Mouse (Mus musculus) heart, embryonic 11.5 days (tissue): Measurements from ENCODE around the gene Gpr141. TPM values are rescaled to one million over a fixed set of nuclear protein-coding genes. Genes with fewer than 3 reads are reported as not detected.
"Not testable (repeated sequence)": the region's sequence is repeated elsewhere in the genome, so short reads cannot be mapped to it uniquely, and the experiment has no call there.

Source experiments
- ATAC-seq: fragments of 200-750 bp; cut with Nextera tagmentation; replicated peaks from 2 replicates; pipeline ENCODE4 v1.8.0; 2017; ENCODE audit warnings: moderate library complexity; ENCODE audit not compliant: insufficient number of reproducible peaks, low FRiP score, low TSS enrichment
- H3K27ac ChIP-seq: fragments of 300-500 bp; sonication (generic); 2 replicates; pipeline ENCODE4 v1.5.1; 2014; ENCODE audit warnings: mild to moderate bottlenecking, low read depth, low read length
- H3K27me3 ChIP-seq: fragments of 300-500 bp; sonication (generic); 2 replicates; pipeline ENCODE4 v1.6.1; 2014; ENCODE audit warnings: mild to moderate bottlenecking, low read length, mixed read lengths; ENCODE audit not compliant: control insufficient read depth, insufficient read depth
- H3K36me3 ChIP-seq: fragments of 300-500 bp; sonication (generic); 2 replicates; pipeline ENCODE4 v1.6.1; 2014; ENCODE audit warnings: mild to moderate bottlenecking, low read length, moderate library complexity, mixed read lengths; ENCODE audit not compliant: control insufficient read depth, insufficient read depth
- H3K4me1 ChIP-seq: fragments of 300-500 bp; sonication (generic); 2 replicates; pipeline ENCODE4 v1.6.1; 2014; ENCODE audit warnings: low read length; ENCODE audit not compliant: control insufficient read depth, insufficient read depth
- H3K4me2 ChIP-seq: fragments of 300-500 bp; sonication (generic); 2 replicates; pipeline ENCODE4 v1.6.1; 2014; ENCODE audit warnings: mild to moderate bottlenecking, moderate library complexity
- H3K4me3 ChIP-seq: fragments of 300-500 bp; sonication (generic); 2 replicates; pipeline ENCODE4 v1.5.1; 2014; ENCODE audit warnings: low read depth, low read length
- H3K9ac ChIP-seq: fragments of 300-500 bp; sonication (generic); 2 replicates; pipeline ENCODE4 v1.6.1; 2014; ENCODE audit warnings: mild to moderate bottlenecking, low read depth, low read length, moderate library complexity
- H3K9me3 ChIP-seq: fragments of 300-500 bp; sonication (generic); replicated peaks from 2 replicates; pipeline ENCODE4 v1.6.1; 2016; ENCODE audit warnings: low read length; ENCODE audit not compliant: control insufficient read depth
- WGBS: fragments of 180-500 bp; shearing (Covaris S2); extraction: QIAGEN DNeasy Blood & Tissue Kit; methylation state at CpG from one replicate; pipeline ENCODE4 v1.1.7; 2014; ENCODE audit not compliant: insufficient replicate concordance; 5-methylcytosine and 5-hydroxymethylcytosine counted together
- polyA plus RNA-seq: library from polyadenylated mRNA; unstranded; fragments of >200 nt; fragmentation: Nextera tagmentation; extraction: Ambion mirVana; gene quantifications from 2 replicates; pipeline ENCODE4 v1.2.1, GENCODE M21; 2014

The Gpr141 gene
- polyA plus RNA-seq, 1 experiment from 2014 or later: 0.17 TPM

DNA sequence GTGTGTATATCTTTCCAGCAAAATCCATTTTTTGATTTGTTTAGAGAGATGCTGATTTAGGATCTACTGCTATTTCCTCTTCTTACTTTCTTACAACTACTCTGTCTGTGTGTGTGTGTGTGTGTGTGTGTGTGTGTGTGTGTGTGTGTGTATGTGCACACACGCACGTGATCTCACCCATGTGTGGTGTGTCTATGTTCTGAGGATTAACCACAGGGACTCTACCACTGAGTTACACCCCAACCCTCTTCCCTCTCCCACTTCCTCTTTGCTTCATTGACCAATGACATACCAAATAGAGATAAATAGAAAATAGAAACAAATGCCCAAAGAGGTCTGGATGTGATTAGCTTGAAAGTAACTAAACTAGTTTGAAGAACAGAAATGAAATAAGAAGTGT lies 4.0 kb upstream of the Gpr141 start:
- no peaks in the 10 kb centered on the region for H3K9me3 ChIP-seq
- H3K4me3 ChIP-seq: no peak overlapping the region
- no peak for ATAC-seq
- no peak overlapping the region for H3K4me2 ChIP-seq
- no peaks in the 10 kb centered on the region for H3K27me3 ChIP-seq
- H3K36me3 ChIP-seq: no peaks in the 10 kb centered on the region
- no peaks in the 10 kb centered on the region for H3K4me1 ChIP-seq
- no peak overlapping the region for H3K9ac ChIP-seq
- WGBS: 93% methylated on average over 2 of the region's 2 CpGs
- H3K27ac ChIP-seq: no peak overlapping the region

DNA sequence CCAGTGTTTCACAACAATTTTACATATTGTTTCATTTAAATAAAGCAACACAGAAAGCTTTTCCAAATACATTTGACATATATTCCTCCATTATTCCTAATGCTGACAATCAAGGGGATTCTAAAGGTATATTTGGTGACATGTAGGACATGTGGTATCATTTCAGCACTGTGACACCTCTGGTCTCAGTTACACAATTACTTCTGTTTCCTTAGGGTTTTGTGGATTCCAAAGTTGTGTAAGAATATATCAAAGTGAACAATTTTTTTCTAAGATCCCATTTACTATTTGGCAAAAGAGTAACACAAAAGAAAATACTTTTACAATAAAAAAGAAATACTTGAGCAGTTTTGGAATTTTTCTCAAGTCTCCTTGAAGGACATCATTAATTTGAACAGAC lies 2.4 kb downstream of the Gpr141 start:
- ATAC-seq: no peak
- Histone ChIP-seq H3K9ac (no peak overlapping the region), H3K4me3 (no peak overlapping the region), H3K4me1 (no peaks in the 10 kb centered on the region), H3K27me3 (no peaks in the 10 kb centered on the region), H3K36me3 (no peaks in the 10 kb centered on the region), H3K4me2 (no peak overlapping the region), H3K27ac (no peak overlapping the region), H3K9me3 (no peaks in the 10 kb centered on the region)

DNA sequence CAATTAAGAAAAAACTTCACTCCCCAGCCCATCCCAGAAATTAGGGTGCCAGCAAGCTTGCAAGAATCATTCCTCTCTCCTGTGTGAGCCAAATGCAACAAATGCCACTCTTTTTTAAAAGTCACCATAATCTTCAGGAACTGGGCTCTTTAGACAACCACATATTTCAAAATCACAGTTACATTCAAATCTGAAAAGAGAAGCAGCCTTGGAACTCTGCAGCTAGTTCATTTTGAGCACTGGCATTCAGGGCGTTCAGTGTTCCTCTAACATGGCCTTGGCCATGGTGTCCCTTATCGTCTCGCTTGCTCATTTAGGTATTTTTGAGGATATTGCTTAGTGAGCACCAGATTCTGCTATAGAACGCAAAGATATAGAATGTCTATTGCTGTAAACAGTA lies 4.1 kb downstream of the Gpr141 start:
- H3K9me3 ChIP-seq: no peaks in the 10 kb centered on the region
- H3K4me3 ChIP-seq: no peak overlapping the region
- no peaks in the 10 kb centered on the region for H3K27me3 ChIP-seq
- no peak for ATAC-seq
- no peak overlapping the region for H3K4me2 ChIP-seq
- no peak overlapping the region for H3K9ac ChIP-seq
- no peaks in the 10 kb centered on the region for H3K4me1 ChIP-seq
- H3K36me3 ChIP-seq: no peaks in the 10 kb centered on the region
- H3K27ac ChIP-seq: no peak overlapping the region
- 84% methylated on average over 4 of the region's 4 CpGs for WGBS

DNA sequence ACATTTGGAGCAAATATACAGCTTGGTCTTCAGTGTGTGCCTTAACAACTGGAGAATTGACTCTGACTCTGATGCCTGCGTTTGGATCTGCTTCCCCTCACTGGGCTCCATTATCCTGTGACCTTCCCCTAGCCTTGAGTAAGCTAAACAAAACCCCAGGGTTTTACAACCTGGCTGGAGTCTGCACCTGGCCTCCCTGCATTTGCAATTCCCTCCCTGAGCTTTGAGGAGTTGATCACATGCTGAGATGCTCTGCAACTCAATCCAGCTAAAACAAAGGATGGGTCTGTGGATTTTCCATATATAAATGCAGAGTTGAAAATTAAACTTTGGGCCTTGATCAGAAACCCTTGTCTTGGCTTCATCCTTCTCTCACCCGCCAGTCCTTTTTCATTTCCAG lies 4.8 kb downstream of the Gpr141 start:
- no peaks in the 10 kb centered on the region for H3K27me3 ChIP-seq
- WGBS: 48% methylated on average over 2 of the region's 2 CpGs
- no peaks in the 10 kb centered on the region for H3K4me1 ChIP-seq
- no peak overlapping the region for H3K4me2 ChIP-seq
- no peaks in the 10 kb centered on the region for H3K9me3 ChIP-seq
- no peak for ATAC-seq
- no peak overlapping the region for H3K4me3 ChIP-seq
- no peak overlapping the region for H3K27ac ChIP-seq
- no peaks in the 10 kb centered on the region for H3K36me3 ChIP-seq
- H3K9ac ChIP-seq: no peak overlapping the region

DNA sequence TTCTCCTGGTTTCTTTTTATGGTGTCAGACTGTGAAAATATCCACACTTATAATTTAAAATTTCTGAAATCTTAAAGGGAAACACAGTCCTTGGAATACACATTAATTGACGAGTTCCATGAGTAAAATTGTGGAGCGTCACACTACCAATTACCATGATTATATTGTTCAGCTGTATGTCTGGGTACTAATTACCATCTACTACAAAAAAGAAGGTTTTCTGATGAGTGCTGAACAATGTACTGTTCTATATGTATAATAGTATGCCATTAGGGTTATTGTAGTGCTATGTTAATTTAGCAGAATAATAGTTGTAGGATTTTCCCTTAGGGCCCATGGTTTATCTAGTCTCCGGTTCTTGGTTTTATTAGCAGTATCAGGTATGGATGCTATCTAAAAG lies 29.1 kb downstream of the Gpr141 start:
- Histone ChIP-seq H3K27ac (no peak overlapping the region), H3K4me2 (no peak overlapping the region), H3K9me3 (no peaks in the 10 kb centered on the region), H3K36me3 (no peaks in the 10 kb centered on the region), H3K4me1 (no peaks in the 10 kb centered on the region), H3K4me3 (no peak overlapping the region), H3K9ac (no peak overlapping the region), H3K27me3 (no peaks in the 10 kb centered on the region)
- ATAC-seq: no peak
- WGBS: 83% methylated on average over 3 of the region's 3 CpGs

DNA sequence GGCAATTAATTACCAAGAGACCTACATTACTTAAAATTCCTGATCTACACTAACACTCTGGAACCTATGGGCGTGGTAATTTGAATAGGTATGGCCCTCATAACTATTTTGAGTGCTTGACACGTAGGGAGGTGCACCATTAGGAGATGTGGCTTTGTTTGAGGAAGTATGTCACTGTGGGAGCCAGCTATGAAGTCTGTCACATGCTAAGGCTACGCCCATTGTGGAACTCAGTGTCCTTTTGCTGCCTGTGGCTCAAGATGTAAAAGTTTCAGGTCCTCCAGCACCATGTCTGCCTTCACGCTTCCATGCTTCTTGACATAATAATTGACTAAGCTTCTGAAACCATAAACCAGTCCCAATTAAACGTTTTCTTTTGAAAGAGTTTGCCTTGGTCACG lies 29.6 kb downstream of the Gpr141 start:
- Histone ChIP-seq H3K27ac (no peak overlapping the region), H3K4me3 (no peak overlapping the region), H3K27me3 (no peaks in the 10 kb centered on the region), H3K9me3 (no peaks in the 10 kb centered on the region), H3K4me1 (no peaks in the 10 kb centered on the region), H3K36me3 (no peaks in the 10 kb centered on the region), H3K9ac (no peak overlapping the region), H3K4me2 (no peak overlapping the region)
- 67% methylated on average over 6 of the region's 6 CpGs for WGBS
- no peak for ATAC-seq

DNA sequence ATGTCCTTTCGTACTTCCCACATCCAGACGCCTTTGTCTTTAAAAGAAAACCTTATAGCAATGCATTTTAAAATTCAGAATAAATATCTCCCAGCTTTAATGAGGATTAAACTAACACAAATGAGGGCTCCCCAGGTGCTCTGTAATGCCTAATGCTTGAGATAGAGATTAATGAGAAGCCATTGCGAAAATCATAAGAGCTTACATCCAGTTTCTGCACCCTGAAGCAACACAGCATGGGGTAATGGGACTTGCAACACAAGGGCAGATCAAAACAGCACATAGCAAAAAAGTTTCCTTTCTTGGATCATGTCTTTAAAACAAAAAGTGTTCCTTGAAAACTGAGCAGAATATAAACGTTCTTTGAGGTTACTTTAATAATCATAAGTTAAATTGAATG lies 30.3 kb downstream of the Gpr141 start:
- 79% methylated on average over 4 of the region's 4 CpGs for WGBS
- H3K36me3 ChIP-seq: no peaks in the 10 kb centered on the region

DNA sequence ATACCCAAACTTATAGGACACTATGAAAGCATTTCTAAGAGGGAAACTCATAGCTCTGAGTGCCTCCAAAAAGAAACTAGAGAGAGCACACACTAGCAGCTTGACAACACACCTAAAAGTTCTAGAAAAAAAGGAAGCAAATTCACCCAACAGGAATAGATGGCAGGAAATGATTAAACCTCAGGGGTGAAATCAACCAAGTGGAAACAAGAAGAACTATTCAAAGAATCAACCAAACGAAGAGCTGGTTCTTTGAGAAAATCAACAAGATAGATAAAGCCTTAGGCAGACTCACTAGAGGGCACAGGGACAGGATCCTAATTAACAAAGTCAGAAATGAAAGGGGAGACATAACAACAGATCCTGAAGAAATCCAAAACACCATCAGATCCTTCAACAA lies 36.1 kb downstream of the Gpr141 start:
- not testable (repeated sequence) for H3K27me3 ChIP-seq, H3K4me3 ChIP-seq, H3K9ac ChIP-seq, H3K9me3 ChIP-seq, H3K4me1 ChIP-seq, ATAC-seq, H3K27ac ChIP-seq, H3K36me3 ChIP-seq, H3K4me2 ChIP-seq
- 46% methylated on average over 1 of the region's 1 CpGs for WGBS

More for the DNA sequence above, 30.3 kb downstream of the Gpr141 start:
- no peak overlapping the region for H3K9ac ChIP-seq
- H3K4me1 ChIP-seq: no peaks in the 10 kb centered on the region
- no peak overlapping the region for H3K4me3 ChIP-seq
- H3K27ac ChIP-seq: no peak overlapping the region
- ATAC-seq: no peak
- no peaks in the 10 kb centered on the region for H3K9me3 ChIP-seq
- H3K4me2 ChIP-seq: no peak overlapping the region
- H3K27me3 ChIP-seq: no peaks in the 10 kb centered on the region

DNA sequence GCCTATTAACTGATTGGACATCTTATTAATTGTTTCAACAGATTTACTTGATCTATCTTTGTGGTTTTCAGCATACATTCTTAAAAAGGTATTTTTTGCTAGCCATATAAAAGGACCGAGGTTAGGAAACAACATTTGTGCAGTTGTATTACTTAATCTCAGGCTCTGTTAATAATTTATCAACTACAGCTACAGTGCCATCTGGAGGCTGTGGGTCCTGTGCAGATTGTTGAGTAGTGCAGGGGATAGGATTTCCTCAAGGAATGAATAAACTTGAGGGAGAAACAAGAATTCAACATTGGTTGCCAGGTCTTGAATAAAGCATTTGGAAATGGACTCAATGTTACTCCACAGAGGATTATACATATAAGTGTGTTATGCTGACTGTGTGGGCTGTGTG lies 53.9 kb downstream of the Gpr141 start:
- no peak for ATAC-seq
- Histone ChIP-seq H3K36me3 (no peaks in the 10 kb centered on the region), H3K4me2 (no peak overlapping the region), H3K4me3 (no peak overlapping the region), H3K27ac (no peak overlapping the region), H3K9ac (no peak overlapping the region), H3K27me3 (no peaks in the 10 kb centered on the region), H3K4me1 (no peaks in the 10 kb centered on the region), H3K9me3 (no peaks in the 10 kb centered on the region)
- WGBS: 79% methylated on average over 1 of the region's 1 CpGs
